In the genomic region with DNA sequence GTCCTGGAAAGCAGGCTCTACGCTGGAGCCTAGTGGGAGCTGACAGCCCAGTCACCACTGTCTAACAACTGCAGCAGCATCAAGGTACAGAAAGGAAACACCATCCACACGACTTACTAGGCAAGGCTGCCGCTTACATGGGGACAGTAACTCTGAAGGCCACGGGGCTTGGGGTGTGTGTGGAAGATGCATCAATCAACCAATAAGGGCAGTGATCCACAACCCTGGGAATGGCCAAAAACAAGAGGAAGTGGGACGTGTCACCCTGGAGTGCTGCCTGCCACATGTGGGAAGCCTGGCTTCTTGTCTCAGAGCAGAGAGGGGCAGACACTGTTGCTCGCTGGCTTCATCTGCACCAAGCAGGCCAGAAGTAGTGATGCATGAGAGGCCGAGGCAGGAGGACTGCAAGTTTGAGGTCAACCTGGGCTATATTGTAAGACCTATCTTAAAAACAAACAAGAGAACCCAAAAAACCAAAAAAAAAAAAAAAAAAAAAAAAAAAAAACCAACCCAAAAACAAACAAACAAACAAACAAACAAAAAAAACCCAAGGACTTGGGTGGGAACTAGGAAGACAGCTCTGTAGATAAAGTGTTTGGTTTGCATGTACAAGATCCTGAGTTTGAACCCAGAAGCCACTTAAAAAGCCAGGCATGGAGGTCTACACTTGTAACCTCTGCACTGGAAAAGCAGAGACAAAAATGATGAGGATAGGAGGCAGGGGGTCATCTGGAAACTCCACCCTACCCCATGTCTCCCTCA, we compare ENCODE assay signal across 23 mouse cellular contexts. TPM values are rescaled to one million over a fixed set of nuclear protein-coding genes. Genes with fewer than 3 reads are reported as not detected.
DNase-seq lines count a peak whose midpoint lies in the region; ATAC-seq and TF ChIP-seq lines count a peak whose summit lies in the region.
"Had no signal": no experiment of that assay in that cellular context is flagged by ENCODE, and none has a peak within 500 bp of the region (broad histone marks: within the 10 kb centered on the region; RNA-seq: fewer than 3 reads in every experiment).

No protein-coding gene starts in this region.

- peaks cover 5% of the 10 kb centered on the region; the same call in 1 of the 2 replicates for H3K36me3 ChIP-seq in forebrain, embryonic 10.5 days (replicated peaks)
- no peaks in the 10 kb centered on the region for H3K36me3 ChIP-seq in forebrain, postnatal 0 days (ENCODE audit: insufficient read depth)
- H3K36me3 ChIP-seq in hindbrain, embryonic 14.5 days (replicated peaks; ENCODE audit: control insufficient read depth, insufficient read depth), result no peaks in the 10 kb centered on the region
- no peaks in the 10 kb centered on the region for H3K36me3 ChIP-seq in hindbrain, embryonic 16.5 days (ENCODE audit: control insufficient read depth, insufficient read depth, low read length)
- peaks cover 9% of the 10 kb centered on the region; the same call in 1 of the 2 replicates for H3K36me3 ChIP-seq in midbrain, embryonic 10.5 days
- no peaks in the 10 kb centered on the region for H3K36me3 ChIP-seq in midbrain, postnatal 0 days (ENCODE audit: insufficient read depth, low read length)
- H3K36me3 ChIP-seq in neural tube, embryonic 15.5 days, result no peaks in the 10 kb centered on the region

- TF ChIP-seq CTCF in forebrain, postnatal 0 days (IDR thresholded peaks at IDR 0.05; ENCODE audit: low read depth), result no peak
- no peak for TF ChIP-seq CTCF in midbrain, postnatal 0 days (IDR thresholded peaks at IDR 0.05)

- H3K4me1 ChIP-seq in forebrain, embryonic 10.5 days, result peaks cover 77% of the 10 kb centered on the region
- H3K4me1 ChIP-seq in forebrain, postnatal 0 days (ENCODE audit: insufficient read depth), result peaks cover 34% of the 10 kb centered on the region
- peaks cover 39% of the 10 kb centered on the region for H3K4me1 ChIP-seq in hindbrain, embryonic 14.5 days (replicated peaks; ENCODE audit: control insufficient read depth, insufficient read depth, low read length)
- H3K4me1 ChIP-seq in hindbrain, embryonic 16.5 days (ENCODE audit: control insufficient read depth, insufficient read depth, low read depth, low read length), result peaks cover 41% of the 10 kb centered on the region
- H3K4me1 ChIP-seq in midbrain, embryonic 10.5 days, result peaks cover 66% of the 10 kb centered on the region
- peaks cover 21% of the 10 kb centered on the region for H3K4me1 ChIP-seq in midbrain, postnatal 0 days (ENCODE audit: insufficient read depth, low read length)
- H3K4me1 ChIP-seq in neural tube, embryonic 15.5 days, result peaks cover 79% of the 10 kb centered on the region

- ATAC-seq in forebrain, postnatal 0 days, result no peak
- ATAC-seq in hindbrain, embryonic 14.5 days (ENCODE audit: low FRiP score), result no peak
- ATAC-seq in hindbrain, embryonic 16.5 days, result no peak
- ATAC-seq in midbrain, postnatal 0 days (ENCODE audit: low FRiP score), result no peak
- ATAC-seq in neural tube, embryonic 15.5 days (ENCODE audit: low FRiP score), result no peak
- ATAC-seq: CD4-positive, CD25-positive, alpha-beta regulatory T cell, adult 4 months; intestine, embryonic 16.5 days; liver, postnatal 0 days had no signal

- WGBS in forebrain, embryonic 10.5 days, result 46% methylated on average over 7 of the region's 7 CpGs
- WGBS in forebrain, postnatal 0 days, result 43% methylated on average over 7 of the region's 7 CpGs
- 66% methylated on average over 7 of the region's 7 CpGs for WGBS in hindbrain, embryonic 14.5 days
- 57% methylated on average over 7 of the region's 7 CpGs for WGBS in hindbrain, embryonic 16.5 days
- 57% methylated on average over 7 of the region's 7 CpGs for WGBS in midbrain, embryonic 10.5 days
- WGBS in midbrain, postnatal 0 days, result 63% methylated on average over 7 of the region's 7 CpGs
- WGBS in neural tube, embryonic 15.5 days, result 47% methylated on average over 7 of the region's 7 CpGs

- no peaks in the 10 kb centered on the region for H3K9me3 ChIP-seq in forebrain, embryonic 10.5 days
- H3K9me3 ChIP-seq in forebrain, postnatal 0 days (ENCODE audit: low read length), result no peaks in the 10 kb centered on the region
- no peaks in the 10 kb centered on the region for H3K9me3 ChIP-seq in hindbrain, embryonic 14.5 days (ENCODE audit: control insufficient read depth, low read length)
- no peaks in the 10 kb centered on the region for H3K9me3 ChIP-seq in hindbrain, embryonic 16.5 days (ENCODE audit: control insufficient read depth, low read length)
- H3K9me3 ChIP-seq in midbrain, embryonic 10.5 days (replicated peaks), result no peaks in the 10 kb centered on the region
- no peaks in the 10 kb centered on the region for H3K9me3 ChIP-seq in midbrain, postnatal 0 days (ENCODE audit: low read length)
- H3K9me3 ChIP-seq in neural tube, embryonic 15.5 days (replicated peaks), result no peaks in the 10 kb centered on the region
- H3K9me3 ChIP-seq: G1E had no signal

- H3K27me3 ChIP-seq in forebrain, embryonic 10.5 days (ENCODE audit: poor library complexity, severe bottlenecking), result no peaks in the 10 kb centered on the region
- no peaks in the 10 kb centered on the region for H3K27me3 ChIP-seq in forebrain, postnatal 0 days (ENCODE audit: insufficient read depth, low read length)
- no peaks in the 10 kb centered on the region for H3K27me3 ChIP-seq in hindbrain, embryonic 14.5 days (ENCODE audit: control insufficient read depth, insufficient read depth, low read length)
- no peaks in the 10 kb centered on the region for H3K27me3 ChIP-seq in hindbrain, embryonic 16.5 days (replicated peaks; ENCODE audit: control insufficient read depth, insufficient read depth, low read length)
- H3K27me3 ChIP-seq in midbrain, embryonic 10.5 days (ENCODE audit: low read depth, poor library complexity, severe bottlenecking), result no peaks in the 10 kb centered on the region
- H3K27me3 ChIP-seq in midbrain, postnatal 0 days (ENCODE audit: insufficient read depth, low read length), result no peaks in the 10 kb centered on the region
- H3K27me3 ChIP-seq in neural tube, embryonic 15.5 days (replicated peaks), result no peaks in the 10 kb centered on the region

- H3K9ac ChIP-seq in forebrain, postnatal 0 days, result no peak overlapping the region
- no peak overlapping the region for H3K9ac ChIP-seq in hindbrain, embryonic 14.5 days
- no peak overlapping the region for H3K9ac ChIP-seq in hindbrain, embryonic 16.5 days (ENCODE audit: low read depth, low read length)
- no peak overlapping the region for H3K9ac ChIP-seq in midbrain, postnatal 0 days (replicated peaks; ENCODE audit: low read length, poor library complexity, severe bottlenecking)
- H3K9ac ChIP-seq in neural tube, embryonic 15.5 days (replicated peaks), result no peak overlapping the region
- H3K9ac ChIP-seq: liver, postnatal 0 days had no signal

- H3K4me3 ChIP-seq in forebrain, embryonic 10.5 days, result no peak overlapping the region
- H3K4me3 ChIP-seq in forebrain, postnatal 0 days (ENCODE audit: low read depth, low read length), result no peak overlapping the region
- H3K4me3 ChIP-seq in hindbrain, embryonic 14.5 days (replicated peaks; ENCODE audit: low read length), result no peak overlapping the region
- H3K4me3 ChIP-seq in hindbrain, embryonic 16.5 days (ENCODE audit: low read length), result no peak overlapping the region
- no peak overlapping the region for H3K4me3 ChIP-seq in midbrain, embryonic 10.5 days
- no peak overlapping the region for H3K4me3 ChIP-seq in midbrain, postnatal 0 days (ENCODE audit: low read depth, low read length)
- H3K4me3 ChIP-seq in neural tube, embryonic 15.5 days (replicated peaks), result no peak overlapping the region
- H3K4me3 ChIP-seq: erythroblast, embryonic 14.5 days; myocyte had no signal

- peak overlapping the region; percentile 65; the same call in 1 of the 2 replicates for H3K27ac ChIP-seq in forebrain, embryonic 10.5 days
- no peak overlapping the region for H3K27ac ChIP-seq in forebrain, postnatal 0 days (ENCODE audit: low read depth, low read length)
- peak overlapping the region; percentile 54; the same call in 1 of the 2 replicates for H3K27ac ChIP-seq in hindbrain, embryonic 14.5 days
- no peak overlapping the region for H3K27ac ChIP-seq in hindbrain, embryonic 16.5 days (ENCODE audit: low read depth, low read length)
- peak overlapping the region; percentile 61 for H3K27ac ChIP-seq in midbrain, embryonic 10.5 days (replicated peaks)
- H3K27ac ChIP-seq in midbrain, postnatal 0 days (ENCODE audit: low read depth, low read length), result no peak overlapping the region; the same call in 1 of the 2 replicates
- peak overlapping the region; percentile 86 for H3K27ac ChIP-seq in neural tube, embryonic 15.5 days (replicated peaks)

- no peak overlapping the region for H3K4me2 ChIP-seq in forebrain, postnatal 0 days (ENCODE audit: low read depth)
- no peak overlapping the region for H3K4me2 ChIP-seq in hindbrain, embryonic 14.5 days (replicated peaks)
- no peak overlapping the region for H3K4me2 ChIP-seq in hindbrain, embryonic 16.5 days (ENCODE audit: low read length)
- no peak overlapping the region for H3K4me2 ChIP-seq in midbrain, postnatal 0 days (ENCODE audit: low read depth, low read length, poor library complexity, severe bottlenecking)
- peak overlapping the region; percentile 4; the same call in 1 of the 2 replicates for H3K4me2 ChIP-seq in neural tube, embryonic 15.5 days

- DNase-seq in forebrain, embryonic 10.5 days (ENCODE audit: extremely low spot score, low spot score), result no peak
- DNase-seq in forebrain, postnatal 0 days, result no peak
- DNase-seq in hindbrain, embryonic 14.5 days (ENCODE audit: low spot score), result no peak
- DNase-seq in midbrain, embryonic 10.5 days (ENCODE audit: low spot score), result no peak
- no peak for DNase-seq in midbrain, postnatal 0 days (ENCODE audit: low spot score)
- DNase-seq in adrenal gland, postnatal 25 days, result no peak
- DNase-seq: adrenal gland, postnatal 14 days; cerebellum, adult 18-20 months; cerebellum, postnatal 36 days; gastrocnemius, postnatal 36 days; layer of hippocampus, postnatal 36 days; liver, postnatal 0 days; right cerebral cortex, postnatal 4 days; thymus, adult 2 months had no signal

RNA-seq across cellular contexts. Expression of a gene that starts 10.0 kb away (rescaled TPM):
- 0.44 and 0.50 TPM in 2 replicates for polyA plus RNA-seq in forebrain, embryonic 10.5 days (2016; fragmentation: Nextera tagmentation; extraction: Ambion mirVana)
- 6.8 and 9.1 TPM in 2 replicates for total RNA-seq in forebrain, postnatal 0 days (2014; rRNA removed)
- 6.8 and 8.1 TPM in 2 replicates for polyA plus RNA-seq in forebrain, postnatal 0 days (2015; fragmentation: Nextera tagmentation; extraction: Ambion mirVana)
- 7.5 TPM in 2 replicates for polyA plus RNA-seq in hindbrain, embryonic 14.5 days (2014; fragmentation: Nextera tagmentation; extraction: Ambion mirVana)
- 7.8 and 9.4 TPM in 2 replicates for polyA plus RNA-seq in hindbrain, embryonic 16.5 days (2015; fragmentation: Nextera tagmentation; extraction: Ambion mirVana)
- 0.77 and 2.5 TPM in 2 replicates for polyA plus RNA-seq in midbrain, embryonic 10.5 days (2016; fragmentation: Nextera tagmentation; extraction: Ambion mirVana)
- 5.8 and 8.9 TPM in 2 replicates for total RNA-seq in midbrain, postnatal 0 days (2014; rRNA removed)
- 5.8 and 7.1 TPM in 2 replicates for polyA plus RNA-seq in midbrain, postnatal 0 days (2015; fragmentation: Nextera tagmentation; extraction: Ambion mirVana)
- 7.8 and 9.6 TPM in 2 replicates for polyA plus RNA-seq in neural tube, embryonic 15.5 days (2015; fragmentation: Nextera tagmentation; extraction: Ambion mirVana)
- 3.5 and 4.8 TPM in 2 replicates for total RNA-seq in adrenal gland, postnatal 25 days (2021)
- total RNA-seq: G1E; liver, adult 2 months; megakaryocyte-erythroid progenitor cell, adult 5-6 weeks had no signal
- polyA plus RNA-seq: CD4-positive, CD25-positive, alpha-beta regulatory T cell, adult 4 months; erythroblast, embryonic 14.5 days; G1E had no signal

RNA-seq across cellular contexts. Expression of a gene that starts 27.4 kb away (rescaled TPM):
- polyA plus RNA-seq in forebrain, embryonic 10.5 days (2016; fragmentation: Nextera tagmentation; extraction: Ambion mirVana), result 69.4 and 70.5 TPM in 2 replicates
- total RNA-seq in forebrain, postnatal 0 days (2014; rRNA removed), result 10.5 and 11.9 TPM in 2 replicates
- polyA plus RNA-seq in forebrain, postnatal 0 days (2015; fragmentation: Nextera tagmentation; extraction: Ambion mirVana), result 17.4 and 19.4 TPM in 2 replicates
- 12.7 and 13.6 TPM in 2 replicates for polyA plus RNA-seq in hindbrain, embryonic 14.5 days (2014; fragmentation: Nextera tagmentation; extraction: Ambion mirVana)
- 18.4 and 20.3 TPM in 2 replicates for polyA plus RNA-seq in hindbrain, embryonic 16.5 days (2015; fragmentation: Nextera tagmentation; extraction: Ambion mirVana)
- polyA plus RNA-seq in midbrain, embryonic 10.5 days (2016; fragmentation: Nextera tagmentation; extraction: Ambion mirVana), result 56.6 and 64.7 TPM in 2 replicates
- 4.3 and 7.9 TPM in 2 replicates for total RNA-seq in midbrain, postnatal 0 days (2014; rRNA removed)
- polyA plus RNA-seq in midbrain, postnatal 0 days (2015; fragmentation: Nextera tagmentation; extraction: Ambion mirVana), result 14.9 and 15.1 TPM in 2 replicates
- polyA plus RNA-seq in neural tube, embryonic 15.5 days (2015; fragmentation: Nextera tagmentation; extraction: Ambion mirVana), result 15.7 and 22.7 TPM in 2 replicates
- 9.8 and 15.8 TPM in 2 replicates for total RNA-seq in adrenal gland, postnatal 25 days (2021)

RNA-seq across cellular contexts. Expression of a gene that starts 27.8 kb away (rescaled TPM):
- polyA plus RNA-seq in forebrain, embryonic 10.5 days (2016; fragmentation: Nextera tagmentation; extraction: Ambion mirVana), result 0.15 and 0.34 TPM in 2 replicates
- total RNA-seq in forebrain, postnatal 0 days (2014; rRNA removed), result not detected in 2 replicates
- 0.13 TPM in 1 of 2 replicates, not detected in the other for polyA plus RNA-seq in forebrain, postnatal 0 days (2015; fragmentation: Nextera tagmentation; extraction: Ambion mirVana)
- polyA plus RNA-seq in hindbrain, embryonic 14.5 days (2014; fragmentation: Nextera tagmentation; extraction: Ambion mirVana), result 0.26 and 0.32 TPM in 2 replicates
- 0.26 and 0.64 TPM in 2 replicates for polyA plus RNA-seq in hindbrain, embryonic 16.5 days (2015; fragmentation: Nextera tagmentation; extraction: Ambion mirVana)
- 0.32 and 0.39 TPM in 2 replicates for polyA plus RNA-seq in midbrain, embryonic 10.5 days (2016; fragmentation: Nextera tagmentation; extraction: Ambion mirVana)
- 0.19 TPM in 1 of 2 replicates, not detected in the other for total RNA-seq in midbrain, postnatal 0 days (2014; rRNA removed)
- 0.17 TPM in 1 of 2 replicates, not detected in the other for polyA plus RNA-seq in midbrain, postnatal 0 days (2015; fragmentation: Nextera tagmentation; extraction: Ambion mirVana)
- polyA plus RNA-seq in neural tube, embryonic 15.5 days (2015; fragmentation: Nextera tagmentation; extraction: Ambion mirVana), result 0.47 and 0.64 TPM in 2 replicates
- total RNA-seq in adrenal gland, postnatal 25 days (2021), result 0.49 and 0.57 TPM in 2 replicates
- total RNA-seq: megakaryocyte-erythroid progenitor cell, adult 5-6 weeks had no signal
- polyA plus RNA-seq: CD4-positive, CD25-positive, alpha-beta regulatory T cell, adult 4 months; erythroblast, embryonic 14.5 days had no signal

RNA-seq across cellular contexts. Expression of a gene that starts 51.4 kb away (rescaled TPM):
- polyA plus RNA-seq in forebrain, embryonic 10.5 days (2016; fragmentation: Nextera tagmentation; extraction: Ambion mirVana), result 9.6 and 10.2 TPM in 2 replicates
- 50.4 and 51.7 TPM in 2 replicates for total RNA-seq in forebrain, postnatal 0 days (2014; rRNA removed)
- 23.9 and 29.8 TPM in 2 replicates for polyA plus RNA-seq in forebrain, postnatal 0 days (2015; fragmentation: Nextera tagmentation; extraction: Ambion mirVana)
- polyA plus RNA-seq in hindbrain, embryonic 14.5 days (2014; fragmentation: Nextera tagmentation; extraction: Ambion mirVana), result 13.9 and 15.9 TPM in 2 replicates
- 24.5 and 29.3 TPM in 2 replicates for polyA plus RNA-seq in hindbrain, embryonic 16.5 days (2015; fragmentation: Nextera tagmentation; extraction: Ambion mirVana)
- polyA plus RNA-seq in midbrain, embryonic 10.5 days (2016; fragmentation: Nextera tagmentation; extraction: Ambion mirVana), result 9.1 and 12.2 TPM in 2 replicates
- total RNA-seq in midbrain, postnatal 0 days (2014; rRNA removed), result 56.5 and 60.6 TPM in 2 replicates
- polyA plus RNA-seq in midbrain, postnatal 0 days (2015; fragmentation: Nextera tagmentation; extraction: Ambion mirVana), result 30.4 and 35.0 TPM in 2 replicates
- 22.9 and 23.2 TPM in 2 replicates for polyA plus RNA-seq in neural tube, embryonic 15.5 days (2015; fragmentation: Nextera tagmentation; extraction: Ambion mirVana)
- total RNA-seq in adrenal gland, postnatal 25 days (2021), result 22.5 and 31.2 TPM in 2 replicates

RNA-seq across cellular contexts. Expression of a gene that starts 55.4 kb away (rescaled TPM):
- polyA plus RNA-seq in forebrain, embryonic 10.5 days (2016; fragmentation: Nextera tagmentation; extraction: Ambion mirVana), result 1.6 and 1.8 TPM in 2 replicates
- 3.2 and 3.3 TPM in 2 replicates for total RNA-seq in forebrain, postnatal 0 days (2014; rRNA removed)
- polyA plus RNA-seq in forebrain, postnatal 0 days (2015; fragmentation: Nextera tagmentation; extraction: Ambion mirVana), result 2.4 and 2.8 TPM in 2 replicates
- polyA plus RNA-seq in hindbrain, embryonic 14.5 days (2014; fragmentation: Nextera tagmentation; extraction: Ambion mirVana), result 1.4 and 2.7 TPM in 2 replicates
- polyA plus RNA-seq in hindbrain, embryonic 16.5 days (2015; fragmentation: Nextera tagmentation; extraction: Ambion mirVana), result 3.1 and 4.0 TPM in 2 replicates
- polyA plus RNA-seq in midbrain, embryonic 10.5 days (2016; fragmentation: Nextera tagmentation; extraction: Ambion mirVana), result 1.7 and 2.0 TPM in 2 replicates
- total RNA-seq in midbrain, postnatal 0 days (2014; rRNA removed), result 4.1 and 5.6 TPM in 2 replicates
- polyA plus RNA-seq in midbrain, postnatal 0 days (2015; fragmentation: Nextera tagmentation; extraction: Ambion mirVana), result 3.0 and 3.9 TPM in 2 replicates
- 2.6 and 3.0 TPM in 2 replicates for polyA plus RNA-seq in neural tube, embryonic 15.5 days (2015; fragmentation: Nextera tagmentation; extraction: Ambion mirVana)
- total RNA-seq in adrenal gland, postnatal 25 days (2021), result 13.1 and 16.0 TPM in 2 replicates

Comparison
In these comparisons a context has a peak if more than half of its experiments do, and no peak if none do; other contexts are left out.
1. H3K27ac ChIP-seq: peak in forebrain, embryonic 10.5 days (single experiment), hindbrain, embryonic 14.5 days (single experiment), midbrain, embryonic 10.5 days (single experiment) and neural tube, embryonic 15.5 days (single experiment); none in forebrain, postnatal 0 days (single experiment), hindbrain, embryonic 16.5 days (single experiment) and midbrain, postnatal 0 days (single experiment).